Mouse (Mus musculus) frontal cortex, adult 2 months (tissue): ENCODE data around the gene Fars2. TPM values are rescaled to one million over a fixed set of nuclear protein-coding genes. Genes with fewer than 3 reads are reported as not detected.

ENCODE experiments used
- DNase-seq, 2 experiments: peaks; one replicate each; pipeline ENCODE4 v3.0.0; 2022; ENCODE audit warnings: low spot score in 1 of 2; ENCODE audit errors: extremely low spot score in 1 of 2
- polyA plus RNA-seq: library from polyadenylated mRNA; depleted of rRNA; stranded (reverse); fragments of >200 nt; gene quantifications from 2 replicates; pipeline ENCODE4 v1.2.3, GENCODE M21; 2012; rRNA removed

Fars2 gene
- polyA plus RNA-seq, 1 experiment = 28.2 TPM

DNA sequence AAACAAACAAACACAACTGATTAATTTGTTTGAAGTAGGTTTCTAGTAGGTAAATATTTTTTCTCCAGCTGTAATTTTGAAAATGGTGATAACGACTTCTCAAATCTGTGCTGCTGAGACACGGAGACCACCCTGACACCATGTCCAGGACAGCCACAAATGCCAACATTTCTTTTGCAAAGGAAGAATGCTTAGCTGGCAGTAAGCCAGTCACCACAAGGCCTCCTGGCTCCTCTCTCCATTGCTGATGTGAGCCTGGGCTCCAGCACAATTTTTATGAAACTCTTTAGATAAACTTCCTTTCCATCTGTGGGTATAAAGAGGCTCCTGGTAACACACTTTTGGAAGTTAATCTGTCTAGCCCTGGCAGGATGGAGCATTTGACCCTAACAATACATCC lies 632.8 kb downstream of the Fars2 start:
- DNase-seq = no peak

DNA sequence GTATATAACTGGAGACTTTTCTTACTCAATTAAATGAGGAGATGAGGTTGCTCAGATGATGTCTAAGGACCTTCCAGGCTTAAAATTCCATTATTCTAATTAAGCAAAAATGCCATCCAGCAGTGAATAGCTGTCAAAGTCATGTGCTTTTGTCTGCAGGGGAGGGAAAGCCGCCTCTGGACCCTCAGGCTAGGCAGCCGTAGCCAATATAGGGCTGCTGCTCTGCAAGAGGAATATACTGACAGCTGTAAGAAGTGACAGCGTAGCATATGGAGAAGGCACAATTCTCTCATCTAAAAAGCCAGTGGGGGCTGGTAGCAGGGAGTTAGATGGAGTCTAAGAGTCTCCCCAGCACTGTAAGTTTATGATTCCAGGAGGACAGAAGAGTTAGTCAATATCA lies 634.6 kb downstream of the Fars2 start:
- DNase-seq = no peak

DNA sequence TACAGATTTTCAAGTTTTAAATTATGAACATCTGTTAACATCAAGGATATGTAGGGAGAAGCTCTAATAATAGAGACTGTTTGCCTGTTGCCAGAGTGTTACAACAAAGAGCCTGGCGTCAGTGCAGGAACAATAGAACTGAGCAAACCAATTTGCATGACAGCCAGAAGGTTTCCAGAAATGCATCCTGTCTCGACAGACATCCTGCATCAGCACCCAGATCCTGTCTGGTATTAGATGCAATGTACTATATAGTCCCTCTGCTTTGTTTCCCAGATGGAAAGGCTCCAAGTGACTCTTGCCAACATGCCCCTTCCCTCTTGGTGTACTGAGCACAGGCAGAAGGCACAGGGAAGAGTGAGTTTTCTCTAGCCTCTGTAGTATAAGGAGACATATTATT lies 649.6 kb downstream of the Fars2 start:
- no peak for DNase-seq

Other genes with a start within 250 kb of the Fars2 start
- 3.8 and 4.1 TPM in 2 replicates for gene Rpp40, start 211.1 kb upstream of the Fars2 start, polyA plus RNA-seq
- gene Ppp1r3g, start 158.6 kb upstream of the Fars2 start, polyA plus RNA-seq = 7.6 and 8.0 TPM in 2 replicates
- gene Lyrm4, start 114 bp downstream of the Fars2 start, polyA plus RNA-seq = 16.8 and 17.5 TPM in 2 replicates